Mouse (Mus musculus) hematopoietic stem cell, adult 5-6 weeks (primary cell): ENCODE measurements around the gene Uba1. TPM values are rescaled to one million over a fixed set of nuclear protein-coding genes. Genes with fewer than 3 reads are reported as not detected.

Experiments used
- ATAC-seq, 2 experiments: fragments of 125-278 bp in 1 of 2; replicated peaks in 1 of 2; 2 replicates each; pipeline ENCODE4 v1.8.0; 2016 to 2017; ENCODE audit warnings: inconsistent platforms in 2 of 2, mild to moderate bottlenecking in 2 of 2, moderate number of reproducible peaks in 2 of 2, low read depth in 1 of 2, moderate TSS enrichment in 1 of 2; ENCODE audit not compliant: low FRiP score in 2 of 2, poor library complexity in 2 of 2, severe bottlenecking in 2 of 2, insufficient read depth in 1 of 2, low TSS enrichment in 1 of 2
- total RNA-seq: library from RNA; stranded (forward); fragments of 172-1452, 232-1000 nt; gene quantifications from 2 replicates; pipeline ENCODE4 v1.2.3, GENCODE M21; 2017

Gene Uba1
- total RNA-seq = 144 and 174 TPM in 2 replicates

GRCm38 (mm10) chrX:20658026-20658652 lies at the start of gene Uba1:
TSS of gene Uba1 (plus strand) at chrX:20658326.
- ATAC-seq = peak; percentile 88 to 89

- ATAC-seq = peak in 1 of 2 experiments; percentile 10; a peak in 1 of 4 replicates
Measured at GRCm38 (mm10) chrX:20608500-20608899, 49.6 kb upstream of the Uba1 start.

GRCm38 (mm10) chrX:20616861-20617175 lies 41.3 kb upstream of the Uba1 start:
- peak; percentile 14 to 29; a peak in 2 of 4 replicates for ATAC-seq

GRCm38 (mm10) chrX:20617176-20617902 lies 40.8 kb upstream of the Uba1 start, which contains the start of the genes Rbm10 and Ndufb11:
TSS of gene Rbm10 (plus strand) at chrX:20617503.
TSS of gene Ndufb11 (minus strand) at chrX:20617619.
- ATAC-seq = peak; percentile 89 to 94

- ATAC-seq = peak; percentile 10 to 23; a peak in 3 of 4 replicates
Measured at GRCm38 (mm10) chrX:20617903-20618399, 40.2 kb upstream of the Uba1 start.

GRCm38 (mm10) chrX:20638141-20638540 lies 20.0 kb upstream of the Uba1 start:
- no peak for ATAC-seq

GRCm38 (mm10) chrX:20644780-20645179 lies 13.3 kb upstream of the Uba1 start:
- no peak for ATAC-seq

- no peak for ATAC-seq
Measured at GRCm38 (mm10) chrX:20657593-20657992, 533 bp upstream of the Uba1 start.

- ATAC-seq = 0 out of 4 replicates have a peak, but pooled peaks of 1 of the 2 experiments have one; percentile 18
Measured at GRCm38 (mm10) chrX:20658891-20659406, 823 bp downstream of the Uba1 start.

- ATAC-seq = no peak
Measured at GRCm38 (mm10) chrX:20662317-20662715, 4.2 kb downstream of the Uba1 start.

GRCm38 (mm10) chrX:20662716-20663443 lies 4.8 kb downstream of the Uba1 start:
- ATAC-seq = peak; percentile 65 to 80

GRCm38 (mm10) chrX:20663444-20663790 lies 5.3 kb downstream of the Uba1 start:
- no peak for ATAC-seq

- ATAC-seq = peak; percentile 86 to 94
Measured at GRCm38 (mm10) chrX:20687519-20688067, 29.5 kb downstream of the Uba1 start, which contains the start of gene Cdk16. TSS of gene Cdk16 (plus strand) at chrX:20687954.

GRCm38 (mm10) chrX:20688068-20688547 lies 30.0 kb downstream of the Uba1 start:
- peak; percentile 70 to 74 for ATAC-seq

GRCm38 (mm10) chrX:20688615-20689014 lies 30.5 kb downstream of the Uba1 start:
- ATAC-seq = no peak

GRCm38 (mm10) chrX:20691566-20691965 lies 33.4 kb downstream of the Uba1 start:
- no peak for ATAC-seq

GRCm38 (mm10) chrX:20692616-20693015 lies 34.5 kb downstream of the Uba1 start:
- no peak for ATAC-seq
